Mouse (Mus musculus) forebrain, embryonic 14.5 days (tissue): ENCODE data around the gene Tns2. TPM values are rescaled to one million over a fixed set of nuclear protein-coding genes. Genes with fewer than 3 reads are reported as not detected.
"Not testable (repeated sequence)": the region's sequence is repeated elsewhere in the genome, so short reads cannot be mapped to it uniquely, and the experiment has no call there.

Source experiments
- ATAC-seq: fragments of 200-750 bp; cut with Nextera tagmentation; 2 replicates; pipeline ENCODE4 v1.8.0; 2017; ENCODE audit warnings: mild to moderate bottlenecking, moderate library complexity
- DNase-seq: peaks from one replicate; pipeline ENCODE4 v3.0.0-alpha.2; 2015; ENCODE audit warnings: low spot score
- H3K27ac ChIP-seq: fragments of 300-500 bp; sonication (generic); 2 replicates; pipeline ENCODE4 v1.5.1; 2014; ENCODE audit warnings: low read depth, mild to moderate bottlenecking, control low read depth, low read length, moderate library complexity
- H3K27me3 ChIP-seq: fragments of 300-500 bp; sonication (generic); replicated peaks from 2 replicates; pipeline ENCODE4 v1.6.1; 2014; ENCODE audit warnings: low read length, control low read depth, mixed read lengths; ENCODE audit not compliant: control insufficient read depth, insufficient read depth
- H3K36me3 ChIP-seq: fragments of 300-500 bp; sonication (generic); 2 replicates; pipeline ENCODE4 v1.6.1; 2014; ENCODE audit warnings: low read length, control low read depth; ENCODE audit not compliant: control insufficient read depth, insufficient read depth
- H3K4me1 ChIP-seq: fragments of 300-500 bp; sonication (generic); 2 replicates; pipeline ENCODE4 v1.6.1; 2014; ENCODE audit warnings: antibody characterized with exemption, low read length, control low read depth; ENCODE audit not compliant: control insufficient read depth, insufficient read depth
- H3K4me2 ChIP-seq: fragments of 300-500 bp; sonication (generic); 2 replicates; pipeline ENCODE4 v1.6.1; 2014; ENCODE audit warnings: mild to moderate bottlenecking, control low read depth, low read length
- H3K4me3 ChIP-seq: fragments of 300-500 bp; sonication (generic); 2 replicates; pipeline ENCODE4 v1.5.1; 2014; ENCODE audit warnings: low read depth, low read length, control low read depth
- H3K9ac ChIP-seq: fragments of 300-500 bp; sonication (generic); 2 replicates; pipeline ENCODE4 v1.6.1; 2014; ENCODE audit warnings: mild to moderate bottlenecking, low read length, control low read depth, moderate library complexity
- H3K9me3 ChIP-seq: fragments of 300-500 bp; sonication (generic); replicated peaks from 2 replicates; pipeline ENCODE4 v1.6.1; 2016; ENCODE audit warnings: low read length, control low read depth, mixed read lengths; ENCODE audit not compliant: control insufficient read depth
- WGBS: fragments of 180-500 bp; shearing (Covaris S2); extraction: QIAGEN DNeasy Blood & Tissue Kit; methylation state at CpG from one replicate; pipeline ENCODE4 v1.1.7; 2014; 5-methylcytosine and 5-hydroxymethylcytosine counted together
- polyA plus RNA-seq: library from polyadenylated mRNA; unstranded; fragments of >200 nt; fragmentation: Nextera tagmentation; extraction: Ambion mirVana; gene quantifications from 2 replicates; pipeline ENCODE4 v1.2.1, GENCODE M21; 2014

The Tns2 gene
- polyA plus RNA-seq, 1 experiment from 2014 or later = 5.5 TPM

GRCm38 (mm10) chr15:102074070-102074731 lies 26.0 kb upstream of the Tns2 start:
- Histone ChIP-seq H3K4me3 (peak overlapping the region; percentile 95), H3K36me3 (no peaks in the 10 kb centered on the region; the same call in 1 of the 2 replicates), H3K4me2 (peak overlapping the region; percentile 86), H3K9ac (peak overlapping the region; percentile 96), H3K9me3 (no peaks in the 10 kb centered on the region), H3K27ac (peak overlapping the region; percentile 96), H3K4me1 (peaks cover 13% of the 10 kb centered on the region), H3K27me3 (no peaks in the 10 kb centered on the region)
- ATAC-seq = peak; percentile 45
- WGBS = under 1% methylated on average over 56 of the region's 57 CpGs
- peak; percentile 59 for DNase-seq

- H3K27ac ChIP-seq = no peak overlapping the region
Measured at GRCm38 (mm10) chr15:102074876-102075585, 25.2 kb upstream of the Tns2 start.

GRCm38 (mm10) chr15:102077111-102077677 lies 23.0 kb upstream of the Tns2 start:
- Histone ChIP-seq H3K36me3 (peaks cover 4% of the 10 kb centered on the region), H3K4me2 (no peak overlapping the region), H3K4me3 (no peak overlapping the region), H3K9me3 (no peaks in the 10 kb centered on the region), H3K4me1 (peaks cover 13% of the 10 kb centered on the region), H3K27ac (no peak overlapping the region), H3K9ac (no peak overlapping the region), H3K27me3 (no peaks in the 10 kb centered on the region)
- DNase-seq (no peak), ATAC-seq (no peak)
- 91% methylated on average over 2 of the region's 2 CpGs for WGBS

More at GRCm38 (mm10) chr15:102074876-102075585, 25.2 kb upstream of the Tns2 start:
- Histone ChIP-seq H3K4me3 (peak overlapping the region; percentile 95), H3K9me3 (no peaks in the 10 kb centered on the region), H3K9ac (peak overlapping the region; percentile 96), H3K4me1 (peaks cover 13% of the 10 kb centered on the region), H3K36me3 (no peaks in the 10 kb centered on the region; the same call in 1 of the 2 replicates), H3K4me2 (peak overlapping the region; percentile 86), H3K27me3 (no peaks in the 10 kb centered on the region)
- ATAC-seq = no peak
- DNase-seq = no peak
- 11% methylated on average over 11 of the region's 11 CpGs for WGBS

GRCm38 (mm10) chr15:102079221-102079620 lies 21.0 kb upstream of the Tns2 start:
- Histone ChIP-seq H3K9me3 (no peaks in the 10 kb centered on the region), H3K4me3 (no peak overlapping the region), H3K27me3 (no peaks in the 10 kb centered on the region), H3K9ac (no peak overlapping the region), H3K4me1 (peaks cover 10% of the 10 kb centered on the region), H3K27ac (no peak overlapping the region), H3K36me3 (peaks cover 20% of the 10 kb centered on the region), H3K4me2 (no peak overlapping the region)
- WGBS = 73% methylated on average over 4 of the region's 4 CpGs
- DNase-seq (no peak), ATAC-seq (no peak)

GRCm38 (mm10) chr15:102079924-102080323 lies 20.3 kb upstream of the Tns2 start:
- not testable (repeated sequence) for H3K9ac ChIP-seq, H3K9me3 ChIP-seq, H3K4me3 ChIP-seq, DNase-seq, H3K4me1 ChIP-seq, H3K27ac ChIP-seq, H3K27me3 ChIP-seq, H3K4me2 ChIP-seq, ATAC-seq
- WGBS = 84% methylated on average over 8 of the region's 8 CpGs
- peaks cover 27% of the 10 kb centered on the region for H3K36me3 ChIP-seq

GRCm38 (mm10) chr15:102080429-102080828 lies 19.8 kb upstream of the Tns2 start:
- H3K27me3 ChIP-seq = no peaks in the 10 kb centered on the region
- ATAC-seq (no peak), DNase-seq (no peak)
- H3K4me1 ChIP-seq = peaks cover 2% of the 10 kb centered on the region
- no peak overlapping the region for H3K4me2 ChIP-seq
- no peak overlapping the region for H3K9ac ChIP-seq
- H3K27ac ChIP-seq = no peak overlapping the region
- WGBS = 73% methylated on average over 2 of the region's 2 CpGs
- no peak overlapping the region for H3K4me3 ChIP-seq
- H3K9me3 ChIP-seq = no peaks in the 10 kb centered on the region
- H3K36me3 ChIP-seq = peaks cover 31% of the 10 kb centered on the region

GRCm38 (mm10) chr15:102082148-102082547 lies 18.1 kb upstream of the Tns2 start:
- DNase-seq = no peak
- ATAC-seq = no peak
- 91% methylated on average over 4 of the region's 4 CpGs for WGBS
- Histone ChIP-seq H3K4me2 (no peak overlapping the region), H3K27me3 (no peaks in the 10 kb centered on the region), H3K27ac (no peak overlapping the region), H3K9me3 (no peaks in the 10 kb centered on the region), H3K4me1 (no peaks in the 10 kb centered on the region), H3K9ac (no peak overlapping the region), H3K4me3 (no peak overlapping the region), H3K36me3 (peaks cover 48% of the 10 kb centered on the region)

GRCm38 (mm10) chr15:102083028-102083427 lies 17.2 kb upstream of the Tns2 start:
- no peaks in the 10 kb centered on the region for H3K27me3 ChIP-seq
- WGBS = 89% methylated on average over 4 of the region's 4 CpGs
- no peak overlapping the region for H3K9ac ChIP-seq
- no peak for DNase-seq
- H3K27ac ChIP-seq = no peak overlapping the region
- no peak overlapping the region for H3K4me2 ChIP-seq
- H3K36me3 ChIP-seq = peaks cover 57% of the 10 kb centered on the region
- no peak for ATAC-seq
- H3K4me3 ChIP-seq = no peak overlapping the region
- no peaks in the 10 kb centered on the region for H3K9me3 ChIP-seq
- H3K4me1 ChIP-seq = no peaks in the 10 kb centered on the region
